Mouse (Mus musculus): ENCODE measurements at regions not wholly inside any gene's neighbourhood (a gene's known extent, or its start where the extent isn't known, plus 50 kb on each side); places are given as distances from the start of the nearest gene placed in this dataset.

- no peak for TF ChIP-seq POLR2A (IDR thresholded peaks at IDR 0.05; ENCODE audit: borderline replicate concordance, extremely low read depth, insufficient read depth, insufficient read length, poor library complexity, severe bottlenecking)
- no peak for TF ChIP-seq CTCF (IDR thresholded peaks at IDR 0.05; ENCODE audit: borderline replicate concordance, extremely low read depth, insufficient read depth, insufficient read length)
- no peak for DNase-seq (ENCODE audit: low read depth)
Measured at GRCm38 (mm10) chr16:53480664-53481063, 1026.8 kb upstream of the Alcam start.

GRCm38 (mm10) chr16:53439511-53439910 lies 985.6 kb upstream of the Alcam start:
- TF ChIP-seq CTCF (IDR thresholded peaks at IDR 0.05; ENCODE audit: borderline replicate concordance, extremely low read depth, insufficient read depth, insufficient read length) (no peak), POLR2A (IDR thresholded peaks at IDR 0.05; ENCODE audit: borderline replicate concordance, extremely low read depth, insufficient read depth, insufficient read length, poor library complexity, severe bottlenecking) (no peak)
- peak; percentile 31 for DNase-seq (ENCODE audit: low read depth)

- DNase-seq (ENCODE audit: low read depth): no peak
Measured at GRCm38 (mm10) chr16:53418416-53418815, 964.5 kb upstream of the Alcam start.

GRCm38 (mm10) chr16:53385176-53385575 lies 931.3 kb upstream of the Alcam start:
- TF ChIP-seq POLR2A (IDR thresholded peaks at IDR 0.05; ENCODE audit: borderline replicate concordance, extremely low read depth, insufficient read depth, insufficient read length, poor library complexity, severe bottlenecking) (no peak), CTCF (IDR thresholded peaks at IDR 0.05; ENCODE audit: borderline replicate concordance, extremely low read depth, insufficient read depth, insufficient read length) (no peak)
- peak; percentile 57 for DNase-seq (ENCODE audit: low read depth)

More at GRCm38 (mm10) chr16:53418416-53418815, 964.5 kb upstream of the Alcam start:
- TF ChIP-seq POLR2A (IDR thresholded peaks at IDR 0.05; ENCODE audit: borderline replicate concordance, extremely low read depth, insufficient read depth, insufficient read length, poor library complexity, severe bottlenecking) (no peak), CTCF (IDR thresholded peaks at IDR 0.05; ENCODE audit: borderline replicate concordance, extremely low read depth, insufficient read depth, insufficient read length) (no peak)

- peak; percentile 2 for DNase-seq (ENCODE audit: low read depth)
- no peak for TF ChIP-seq POLR2A (IDR thresholded peaks at IDR 0.05; ENCODE audit: borderline replicate concordance, extremely low read depth, insufficient read depth, insufficient read length, poor library complexity, severe bottlenecking)
- no peak for TF ChIP-seq CTCF (IDR thresholded peaks at IDR 0.05; ENCODE audit: borderline replicate concordance, extremely low read depth, insufficient read depth, insufficient read length)
Measured at GRCm38 (mm10) chr16:53342153-53342552, 888.3 kb upstream of the Alcam start.

GRCm38 (mm10) chr16:53326353-53326752 lies 872.5 kb upstream of the Alcam start:
- no peak for TF ChIP-seq CTCF (IDR thresholded peaks at IDR 0.05; ENCODE audit: borderline replicate concordance, extremely low read depth, insufficient read depth, insufficient read length)
- no peak for TF ChIP-seq POLR2A (IDR thresholded peaks at IDR 0.05; ENCODE audit: borderline replicate concordance, extremely low read depth, insufficient read depth, insufficient read length, poor library complexity, severe bottlenecking)
- DNase-seq (ENCODE audit: low read depth): no peak

GRCm38 (mm10) chr16:53292081-53292480 lies 838.2 kb upstream of the Alcam start:
- no peak for DNase-seq (ENCODE audit: low read depth)
- TF ChIP-seq CTCF (IDR thresholded peaks at IDR 0.05; ENCODE audit: borderline replicate concordance, extremely low read depth, insufficient read depth, insufficient read length): no peak
- TF ChIP-seq POLR2A (IDR thresholded peaks at IDR 0.05; ENCODE audit: borderline replicate concordance, extremely low read depth, insufficient read depth, insufficient read length, poor library complexity, severe bottlenecking): no peak

GRCm38 (mm10) chr16:53282014-53282413 lies 828.1 kb upstream of the Alcam start:
- no peak for DNase-seq (ENCODE audit: low read depth)

GRCm38 (mm10) chr16:53266116-53266515 lies 812.2 kb upstream of the Alcam start:
- TF ChIP-seq CTCF (IDR thresholded peaks at IDR 0.05; ENCODE audit: borderline replicate concordance, extremely low read depth, insufficient read depth, insufficient read length) (peak; percentile 62; the same call in 1 of the 2 replicates), POLR2A (IDR thresholded peaks at IDR 0.05; ENCODE audit: borderline replicate concordance, extremely low read depth, insufficient read depth, insufficient read length, poor library complexity, severe bottlenecking) (no peak)
- peak; percentile 90 for DNase-seq (ENCODE audit: low read depth)

More at GRCm38 (mm10) chr16:53282014-53282413, 828.1 kb upstream of the Alcam start:
- TF ChIP-seq CTCF (IDR thresholded peaks at IDR 0.05; ENCODE audit: borderline replicate concordance, extremely low read depth, insufficient read depth, insufficient read length) (no peak), POLR2A (IDR thresholded peaks at IDR 0.05; ENCODE audit: borderline replicate concordance, extremely low read depth, insufficient read depth, insufficient read length, poor library complexity, severe bottlenecking) (no peak)

- peak; percentile 27 for DNase-seq (ENCODE audit: low read depth)
- TF ChIP-seq CTCF (IDR thresholded peaks at IDR 0.05; ENCODE audit: borderline replicate concordance, extremely low read depth, insufficient read depth, insufficient read length) (no peak), POLR2A (IDR thresholded peaks at IDR 0.05; ENCODE audit: borderline replicate concordance, extremely low read depth, insufficient read depth, insufficient read length, poor library complexity, severe bottlenecking) (no peak)
Measured at GRCm38 (mm10) chr16:53245365-53245764, 791.5 kb upstream of the Alcam start.

GRCm38 (mm10) chr16:53242126-53242537 lies 788.3 kb upstream of the Alcam start:
- no peak for TF ChIP-seq POLR2A (IDR thresholded peaks at IDR 0.05; ENCODE audit: borderline replicate concordance, extremely low read depth, insufficient read depth, insufficient read length, poor library complexity, severe bottlenecking)
- TF ChIP-seq CTCF (IDR thresholded peaks at IDR 0.05; ENCODE audit: borderline replicate concordance, extremely low read depth, insufficient read depth, insufficient read length): no peak
- no peak for DNase-seq (ENCODE audit: low read depth)

GRCm38 (mm10) chr16:53218886-53219285 lies 765.0 kb upstream of the Alcam start:
- no peak for TF ChIP-seq CTCF (IDR thresholded peaks at IDR 0.05; ENCODE audit: borderline replicate concordance, extremely low read depth, insufficient read depth, insufficient read length)
- TF ChIP-seq POLR2A (IDR thresholded peaks at IDR 0.05; ENCODE audit: borderline replicate concordance, extremely low read depth, insufficient read depth, insufficient read length, poor library complexity, severe bottlenecking): no peak
- DNase-seq (ENCODE audit: low read depth): no peak
